ENCODE assay signal across 33 mouse cellular contexts in the genomic region with DNA sequence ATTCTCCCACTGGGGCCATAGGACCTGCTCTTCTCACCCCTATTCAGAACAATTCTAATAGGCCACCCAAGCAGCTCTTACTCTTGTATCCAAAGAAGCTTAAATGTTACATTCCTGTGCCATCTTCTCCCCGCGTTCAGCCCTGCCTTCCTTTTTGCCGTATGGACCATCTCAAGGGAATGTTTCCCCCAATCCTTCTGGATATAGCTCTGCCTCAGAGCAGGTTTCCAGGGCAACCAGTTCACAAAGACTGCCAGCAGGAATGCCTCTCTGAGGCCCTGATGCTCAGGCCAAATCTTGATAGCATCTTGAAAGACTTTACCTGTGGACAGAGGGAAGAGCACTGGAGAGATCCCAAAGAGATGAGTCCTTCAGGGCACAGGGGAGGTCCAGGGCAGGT. TPM values are rescaled to one million over a fixed set of nuclear protein-coding genes. Genes with fewer than 3 reads are reported as not detected.
DNase-seq lines count a peak whose midpoint lies in the region; ATAC-seq lines count a peak whose summit lies in the region.
"Had no signal": no experiment of that assay in that cellular context is flagged by ENCODE, and none has a peak within 500 bp of the region (broad histone marks: within the 10 kb centered on the region; RNA-seq: fewer than 3 reads in every experiment).

No protein-coding gene starts in this region.

- H3K27me3 ChIP-seq in hindbrain, embryonic 14.5 days (ENCODE audit: control insufficient read depth, insufficient read depth, low read length), result no peaks in the 10 kb centered on the region
- 0 out of 2 replicates have a peak, but pooled peaks cover 4% of the 10 kb centered on the region for H3K27me3 ChIP-seq in hindbrain, embryonic 13.5 days
- H3K27me3 ChIP-seq: CH12.LX; embryonic facial prominence, embryonic 15.5 days; heart, embryonic 12.5 days; limb, embryonic 12.5 days; neural tube, embryonic 13.5 days; Patski; stomach, embryonic 15.5 days had no signal

- no peak for DNase-seq in hindbrain, embryonic 14.5 days (ENCODE audit: low spot score)
- peak; percentile 27 to 44 for DNase-seq in left cerebral cortex, postnatal 14 days (ENCODE audit: low spot score in 2 of 2)
- DNase-seq in left cerebral cortex, adult 8-10 months (ENCODE audit: low spot score in 2 of 2), result no peak
- DNase-seq in right cerebral cortex, postnatal 10 days (ENCODE audit: low spot score in 2 of 2), result peak; percentile 56 to 74
- no peak for DNase-seq in right cerebral cortex, postnatal 36 days (ENCODE audit: low spot score in 2 of 2)
- no peak for DNase-seq in testis, postnatal 10 days (ENCODE audit: low spot score)
- DNase-seq: adrenal gland, postnatal 36 days; B cell, adult 2 months; cerebellum, adult 2 months; gastrocnemius, postnatal 25 days; heart, adult 18-20 months; heart, postnatal 10 days; kidney, postnatal 25 days; liver, postnatal 0 days; right cerebral cortex, postnatal 25 days; thymus, adult 18-20 months; thymus, postnatal 36 days had no signal

- no peaks in the 10 kb centered on the region for H3K36me3 ChIP-seq in hindbrain, embryonic 14.5 days (replicated peaks; ENCODE audit: control insufficient read depth, insufficient read depth)
- H3K36me3 ChIP-seq in hindbrain, embryonic 13.5 days, result no peaks in the 10 kb centered on the region
- H3K36me3 ChIP-seq: embryonic facial prominence, embryonic 15.5 days; G1E; heart, embryonic 12.5 days; limb, embryonic 12.5 days; neural tube, embryonic 13.5 days; stomach, embryonic 15.5 days had no signal

- H3K4me1 ChIP-seq in hindbrain, embryonic 14.5 days (replicated peaks; ENCODE audit: control insufficient read depth, insufficient read depth, low read length), result peaks cover 15% of the 10 kb centered on the region; the same call in 1 of the 2 replicates
- peaks cover 32% of the 10 kb centered on the region for H3K4me1 ChIP-seq in hindbrain, embryonic 13.5 days (replicated peaks)
- H3K4me1 ChIP-seq: embryonic facial prominence, embryonic 15.5 days; limb, embryonic 12.5 days; stomach, embryonic 15.5 days had no signal

- no peak for ATAC-seq in hindbrain, embryonic 14.5 days (ENCODE audit: low FRiP score)
- no peak for ATAC-seq in hindbrain, embryonic 13.5 days (ENCODE audit: low FRiP score)
- ATAC-seq: intestine, postnatal 0 days; liver, postnatal 0 days; lung, postnatal 0 days; Patski had no signal

- H3K27ac ChIP-seq in hindbrain, embryonic 14.5 days, result 0 out of 2 replicates have a peak overlapping the region, but pooled peaks have one; percentile 3
- H3K27ac ChIP-seq in hindbrain, embryonic 13.5 days, result no peak overlapping the region
- H3K27ac ChIP-seq: embryonic facial prominence, embryonic 15.5 days; layer of hippocampus, adult 2 months; left cerebral cortex, adult 2 months; limb, embryonic 12.5 days; macrophage; neural tube, embryonic 13.5 days; stomach, embryonic 15.5 days had no signal

- no peak overlapping the region for H3K4me2 ChIP-seq in hindbrain, embryonic 14.5 days (replicated peaks)
- no peak overlapping the region for H3K4me2 ChIP-seq in hindbrain, embryonic 13.5 days
- H3K4me2 ChIP-seq: embryonic facial prominence, embryonic 15.5 days; heart, embryonic 12.5 days; limb, embryonic 12.5 days; liver, embryonic 11.5 days; neural tube, embryonic 13.5 days; stomach, embryonic 15.5 days had no signal

- no peak overlapping the region for H3K9ac ChIP-seq in hindbrain, embryonic 14.5 days
- no peak overlapping the region for H3K9ac ChIP-seq in hindbrain, embryonic 13.5 days
- H3K9ac ChIP-seq: embryonic facial prominence, embryonic 15.5 days; heart, embryonic 12.5 days; limb, embryonic 12.5 days; liver, postnatal 0 days; neural tube, embryonic 13.5 days; stomach, embryonic 15.5 days had no signal

- no peak overlapping the region for H3K4me3 ChIP-seq in hindbrain, embryonic 14.5 days (replicated peaks; ENCODE audit: low read length)
- no peak overlapping the region for H3K4me3 ChIP-seq in hindbrain, embryonic 13.5 days
- H3K4me3 ChIP-seq: embryonic facial prominence, embryonic 15.5 days; heart, embryonic 12.5 days; layer of hippocampus, adult 2 months; left cerebral cortex, adult 2 months; limb, embryonic 12.5 days; myocyte; neural tube, embryonic 13.5 days; stomach, embryonic 15.5 days had no signal

- no peaks in the 10 kb centered on the region for H3K9me3 ChIP-seq in hindbrain, embryonic 14.5 days (ENCODE audit: control insufficient read depth, low read length)
- H3K9me3 ChIP-seq in hindbrain, embryonic 13.5 days, result no peaks in the 10 kb centered on the region
- H3K9me3 ChIP-seq: embryonic facial prominence, embryonic 15.5 days; limb, embryonic 12.5 days; neural tube, embryonic 13.5 days; stomach, embryonic 15.5 days had no signal

- intact Hi-C loops in left cerebral cortex, postnatal 14 days (cut with DNase I), result no loop called here

- WGBS in hindbrain, embryonic 14.5 days, result 50% methylated on average over 3 of the region's 3 CpGs
- WGBS in hindbrain, embryonic 13.5 days, result 59% methylated on average over 3 of the region's 3 CpGs

RNA-seq across cellular contexts. Expression of a gene that starts 56.2 kb away (rescaled TPM):
- 134 and 166 TPM in 2 replicates for polyA plus RNA-seq in hindbrain, embryonic 14.5 days (2014; fragmentation: Nextera tagmentation; extraction: Ambion mirVana)
- 59.2 and 68.3 TPM in 2 replicates for polyA plus RNA-seq in hindbrain, embryonic 13.5 days (2015; fragmentation: Nextera tagmentation; extraction: Ambion mirVana)
- total RNA-seq in left cerebral cortex, postnatal 14 days (2021), result 100 to 1,000 TPM; 137 to 144 TPM
- total RNA-seq in left cerebral cortex, adult 8-10 months (2022), result 10 to 100 TPM; 81.0 to 97.1 (median 86.4) TPM
- total RNA-seq: CH12.LX had no signal
- polyA plus RNA-seq: G1E, macrophage had no signal

Comparison
In these comparisons a context has a peak if more than half of its experiments do, and no peak if none do; other contexts are left out.
1. DNase-seq: peak in left cerebral cortex, postnatal 14 days (2 of 2) and right cerebral cortex, postnatal 10 days (2 of 2); none in hindbrain, embryonic 14.5 days (single experiment), left cerebral cortex, adult 8-10 months (0 of 2), right cerebral cortex, postnatal 36 days (0 of 2) and testis, postnatal 10 days (single experiment).